Mouse (Mus musculus) limb, embryonic 12.5 days (tissue): ENCODE data around the gene Rbfox3. TPM values are rescaled to one million over a fixed set of nuclear protein-coding genes. Genes with fewer than 3 reads are reported as not detected.
A peak's percentile ranks its signal among the peaks of the same experiment; 100 is the strongest.

ENCODE experiments used
- ATAC-seq: fragments of 200-750 bp; cut with Nextera tagmentation; 2 replicates; pipeline ENCODE4 v1.8.0; 2017; ENCODE audit warnings: low read depth, moderate TSS enrichment; ENCODE audit not compliant: insufficient number of reproducible peaks, insufficient read depth, low FRiP score, low TSS enrichment
- H3K27ac ChIP-seq: fragments of 300-500 bp; sonication (generic); 2 replicates; pipeline ENCODE4 v1.5.1; 2016; ENCODE audit warnings: mild to moderate bottlenecking, moderate library complexity
- H3K27me3 ChIP-seq: fragments of 300-500 bp; sonication (generic); 2 replicates; pipeline ENCODE4 v1.6.1; 2016; ENCODE audit warnings: mild to moderate bottlenecking, moderate library complexity
- H3K36me3 ChIP-seq: fragments of 300-500 bp; sonication (generic); 2 replicates; pipeline ENCODE4 v1.6.1; 2016; ENCODE audit warnings: mild to moderate bottlenecking, moderate library complexity
- H3K4me1 ChIP-seq: fragments of 300-500 bp; sonication (generic); replicated peaks from 2 replicates; pipeline ENCODE4 v1.6.1; 2016
- H3K4me2 ChIP-seq: fragments of 300-500 bp; sonication (generic); 2 replicates; pipeline ENCODE4 v1.6.1; 2016; ENCODE audit warnings: mild to moderate bottlenecking, moderate library complexity
- H3K4me3 ChIP-seq: fragments of 300-500 bp; sonication (generic); replicated peaks from 2 replicates; pipeline ENCODE4 v1.5.1; 2016; ENCODE audit warnings: mild to moderate bottlenecking
- H3K9ac ChIP-seq: fragments of 300-500 bp; sonication (generic); replicated peaks from 2 replicates; pipeline ENCODE4 v1.6.1; 2016; ENCODE audit warnings: mild to moderate bottlenecking, moderate library complexity
- H3K9me3 ChIP-seq: fragments of 300-500 bp; sonication (generic); 2 replicates; pipeline ENCODE4 v1.6.1; 2016; ENCODE audit warnings: mild to moderate bottlenecking, moderate library complexity
- WGBS: fragments of 180-500 bp; shearing (Covaris S2); methylation state at CpG from one replicate; pipeline ENCODE4 v1.1.7; 2016; 5-methylcytosine and 5-hydroxymethylcytosine counted together
- polyA plus RNA-seq: library from polyadenylated mRNA; unstranded; fragments of >200 nt; fragmentation: Nextera tagmentation; extraction: Ambion mirVana; gene quantifications from 2 replicates; pipeline ENCODE4 v1.2.1, GENCODE M21; 2016

Gene Rbfox3
- polyA plus RNA-seq, 1 experiment from 2014 or later, result 3.9 TPM

- H3K4me3 ChIP-seq, result no peak overlapping the region
- 35% methylated on average over 6 of the region's 6 CpGs for WGBS
- H3K27me3 ChIP-seq, result peaks cover 68% of the 10 kb centered on the region
- no peaks in the 10 kb centered on the region for H3K9me3 ChIP-seq
- peaks cover 24% of the 10 kb centered on the region for H3K4me1 ChIP-seq
- H3K27ac ChIP-seq, result no peak overlapping the region
- no peak overlapping the region for H3K9ac ChIP-seq
- no peak for ATAC-seq
- no peaks in the 10 kb centered on the region for H3K36me3 ChIP-seq
- no peak overlapping the region for H3K4me2 ChIP-seq
Measured at GRCm38 (mm10) chr11:118741262-118741661, 170.1 kb downstream of the Rbfox3 start.

GRCm38 (mm10) chr11:118740001-118740400, 171.4 kb downstream of the Rbfox3 start:
- ATAC-seq, result no peak
- no peak overlapping the region for H3K4me3 ChIP-seq
- WGBS, result 17% methylated on average over 6 of the region's 6 CpGs
- no peaks in the 10 kb centered on the region for H3K36me3 ChIP-seq
- H3K9me3 ChIP-seq, result no peaks in the 10 kb centered on the region
- peaks cover 16% of the 10 kb centered on the region for H3K4me1 ChIP-seq
- peaks cover 58% of the 10 kb centered on the region for H3K27me3 ChIP-seq
- no peak overlapping the region for H3K9ac ChIP-seq
- peak overlapping the region; percentile 38; the same call in 1 of the 2 replicates for H3K4me2 ChIP-seq
- no peak overlapping the region for H3K27ac ChIP-seq

- Histone ChIP-seq H3K27ac (no peak overlapping the region), H3K27me3 (peaks cover 50% of the 10 kb centered on the region), H3K4me3 (0 out of 2 replicates have a peak overlapping the region, but pooled peaks have one; percentile 8), H3K4me1 (peaks cover 8% of the 10 kb centered on the region), H3K9ac (no peak overlapping the region), H3K4me2 (peak overlapping the region; percentile 38), H3K36me3 (no peaks in the 10 kb centered on the region), H3K9me3 (no peaks in the 10 kb centered on the region)
- no peak for ATAC-seq
- WGBS, result 8% methylated on average over 23 of the region's 23 CpGs
Measured at GRCm38 (mm10) chr11:118738855-118739832, 172.3 kb downstream of the Rbfox3 start.

- ATAC-seq, result no peak
- WGBS, result 25% methylated on average over 7 of the region's 7 CpGs
- H3K4me1 ChIP-seq, result peaks cover 7% of the 10 kb centered on the region
Measured at GRCm38 (mm10) chr11:118738323-118738722, 173.1 kb downstream of the Rbfox3 start.

GRCm38 (mm10) chr11:118737821-118738220, 173.6 kb downstream of the Rbfox3 start:
- Histone ChIP-seq H3K4me1 (peaks cover 7% of the 10 kb centered on the region), H3K27me3 (peaks cover 37% of the 10 kb centered on the region), H3K9ac (no peak overlapping the region), H3K9me3 (no peaks in the 10 kb centered on the region), H3K4me2 (no peak overlapping the region), H3K36me3 (no peaks in the 10 kb centered on the region), H3K4me3 (no peak overlapping the region), H3K27ac (no peak overlapping the region)
- ATAC-seq, result no peak
- WGBS, result 63% methylated on average over 3 of the region's 3 CpGs

More at GRCm38 (mm10) chr11:118738323-118738722, 173.1 kb downstream of the Rbfox3 start:
- Histone ChIP-seq H3K27me3 (peaks cover 42% of the 10 kb centered on the region), H3K9me3 (no peaks in the 10 kb centered on the region), H3K27ac (no peak overlapping the region), H3K4me3 (no peak overlapping the region), H3K9ac (no peak overlapping the region), H3K4me2 (no peak overlapping the region), H3K36me3 (no peaks in the 10 kb centered on the region)

GRCm38 (mm10) chr11:118736993-118737392, 174.4 kb downstream of the Rbfox3 start:
- H3K4me1 ChIP-seq, result peaks cover 7% of the 10 kb centered on the region
- WGBS, result 78% methylated on average over 4 of the region's 4 CpGs
- H3K9me3 ChIP-seq, result no peaks in the 10 kb centered on the region
- no peak overlapping the region for H3K4me2 ChIP-seq
- H3K27ac ChIP-seq, result no peak overlapping the region
- H3K9ac ChIP-seq, result no peak overlapping the region
- H3K36me3 ChIP-seq, result no peaks in the 10 kb centered on the region
- peaks cover 31% of the 10 kb centered on the region for H3K27me3 ChIP-seq
- no peak for ATAC-seq
- H3K4me3 ChIP-seq, result no peak overlapping the region

- ATAC-seq, result no peak
- peaks cover 14% of the 10 kb centered on the region for H3K27me3 ChIP-seq
- WGBS, result 73% methylated on average over 5 of the region's 5 CpGs
Measured at GRCm38 (mm10) chr11:118731655-118732054, 179.7 kb downstream of the Rbfox3 start.

GRCm38 (mm10) chr11:118729373-118729772, 182.0 kb downstream of the Rbfox3 start:
- Histone ChIP-seq H3K27ac (no peak overlapping the region), H3K27me3 (peaks cover 7% of the 10 kb centered on the region), H3K9me3 (0 out of 2 replicates have a peak, but pooled peaks cover 4% of the 10 kb centered on the region), H3K4me2 (no peak overlapping the region), H3K4me1 (peaks cover 24% of the 10 kb centered on the region), H3K9ac (no peak overlapping the region), H3K4me3 (no peak overlapping the region), H3K36me3 (no peaks in the 10 kb centered on the region)
- no peak for ATAC-seq
- WGBS, result 34% methylated on average over 8 of the region's 8 CpGs

More at GRCm38 (mm10) chr11:118731655-118732054, 179.7 kb downstream of the Rbfox3 start:
- Histone ChIP-seq H3K9ac (no peak overlapping the region), H3K36me3 (no peaks in the 10 kb centered on the region), H3K27ac (no peak overlapping the region), H3K4me3 (no peak overlapping the region), H3K9me3 (0 out of 2 replicates have a peak, but pooled peaks cover 4% of the 10 kb centered on the region), H3K4me2 (no peak overlapping the region), H3K4me1 (peaks cover 24% of the 10 kb centered on the region)

- 63% methylated on average over 12 of the region's 12 CpGs for WGBS
- Histone ChIP-seq H3K36me3 (no peaks in the 10 kb centered on the region), H3K27ac (no peak overlapping the region), H3K9ac (no peak overlapping the region), H3K4me3 (no peak overlapping the region), H3K4me2 (no peak overlapping the region), H3K27me3 (peaks cover 7% of the 10 kb centered on the region), H3K4me1 (peaks cover 24% of the 10 kb centered on the region), H3K9me3 (0 out of 2 replicates have a peak, but pooled peaks cover 4% of the 10 kb centered on the region)
- ATAC-seq, result no peak
Measured at GRCm38 (mm10) chr11:118728797-118729196, 182.6 kb downstream of the Rbfox3 start.

GRCm38 (mm10) chr11:118728083-118728551, 183.3 kb downstream of the Rbfox3 start:
- no peak overlapping the region for H3K4me3 ChIP-seq
- H3K27me3 ChIP-seq, result peaks cover 7% of the 10 kb centered on the region
- no peak overlapping the region for H3K4me2 ChIP-seq
- no peaks in the 10 kb centered on the region for H3K36me3 ChIP-seq
- no peak overlapping the region for H3K27ac ChIP-seq
- no peak for ATAC-seq
- WGBS, result 20% methylated on average over 8 of the region's 8 CpGs
- no peak overlapping the region for H3K9ac ChIP-seq
- peaks cover 26% of the 10 kb centered on the region for H3K4me1 ChIP-seq
- H3K9me3 ChIP-seq, result 0 out of 2 replicates have a peak, but pooled peaks cover 4% of the 10 kb centered on the region

- H3K4me1 ChIP-seq, result peaks cover 38% of the 10 kb centered on the region
- no peak overlapping the region for H3K4me3 ChIP-seq
- H3K9ac ChIP-seq, result no peak overlapping the region
- no peak overlapping the region for H3K4me2 ChIP-seq
- H3K27ac ChIP-seq, result no peak overlapping the region
- peaks cover 7% of the 10 kb centered on the region for H3K27me3 ChIP-seq
- 78% methylated on average over 8 of the region's 8 CpGs for WGBS
- 0 out of 2 replicates have a peak, but pooled peaks cover 4% of the 10 kb centered on the region for H3K9me3 ChIP-seq
- no peaks in the 10 kb centered on the region for H3K36me3 ChIP-seq
- ATAC-seq, result no peak
Measured at GRCm38 (mm10) chr11:118726430-118726829, 185.0 kb downstream of the Rbfox3 start.
